Comparison of ENCODE assay signal across 8 mouse cellular contexts in genomic region chr11:95853684-95854083, GRCm38 (mm10). TPM values are rescaled to one million over a fixed set of nuclear protein-coding genes. Genes with fewer than 3 reads are reported as not detected.
DNase-seq lines count a peak whose midpoint lies in the region; ATAC-seq lines count a peak whose summit lies in the region.

No protein-coding gene starts in this region.

- no peak for ATAC-seq in CD4-positive, CD25-positive, alpha-beta regulatory T cell, adult 4 months
- no peak for ATAC-seq in activated CD4-positive, CD25-positive, alpha-beta regulatory T cell, adult 4 months

- peak; percentile 88 for DNase-seq in CD4-positive, CD25-positive, alpha-beta regulatory T cell, adult 2 months (ENCODE audit: low read depth, low spot score)
- peak; percentile 57 for DNase-seq in ovary, postnatal 36 days (ENCODE audit: low spot score)
- no peak for DNase-seq in ovary, adult 18-20 months (ENCODE audit: low spot score)
- DNase-seq in cerebellum, adult 8-10 months, result peak; percentile 58
- DNase-seq in kidney, adult 8-10 months, result peak; percentile 62 to 81
- peak; percentile 47 to 68 for DNase-seq in natural killer cell, adult 2 months (ENCODE audit: low spot score in 2 of 2)

RNA-seq across cellular contexts. Expression of gene Abi3, which starts 11.4 kb away (rescaled TPM):
- polyA plus RNA-seq in CD4-positive, CD25-positive, alpha-beta regulatory T cell, adult 4 months (2017; shearing (Covaris generic)), result 10 to 100 TPM; 83.1 to 93.7 TPM
- polyA plus RNA-seq in activated CD4-positive, CD25-positive, alpha-beta regulatory T cell, adult 4 months (2017; shearing (Covaris generic)), result 10 to 100 TPM; 58.8 to 59.2 TPM

RNA-seq across cellular contexts. Expression of gene Gngt2, which starts 16.7 kb away (rescaled TPM):
- polyA plus RNA-seq in CD4-positive, CD25-positive, alpha-beta regulatory T cell, adult 4 months (2017; shearing (Covaris generic)), result 10 to 100 TPM; 56.7 to 64.5 TPM
- polyA plus RNA-seq in activated CD4-positive, CD25-positive, alpha-beta regulatory T cell, adult 4 months (2017; shearing (Covaris generic)), result 10 to 100 TPM; 47.5 to 58.4 TPM

RNA-seq across cellular contexts. Expression of gene Phospho1, which starts 29.4 kb away (rescaled TPM):
- polyA plus RNA-seq in CD4-positive, CD25-positive, alpha-beta regulatory T cell, adult 4 months (2017; shearing (Covaris generic)), result not detected
- not detected for polyA plus RNA-seq in activated CD4-positive, CD25-positive, alpha-beta regulatory T cell, adult 4 months (2017; shearing (Covaris generic))
